Mouse (Mus musculus) heart, embryonic 10.5 days (tissue): Measurements from ENCODE around the gene Ccl3. TPM values are rescaled to one million over a fixed set of nuclear protein-coding genes. Genes with fewer than 3 reads are reported as not detected.

Experiments
- DNase-seq: peaks from one replicate; pipeline ENCODE4 v3.0.0-alpha.2; 2017; ENCODE audit warnings: low spot score
- H3K27ac ChIP-seq: fragments of 300-500 bp; sonication (generic); 2 replicates; pipeline ENCODE4 v1.5.1; 2016; ENCODE audit warnings: mild to moderate bottlenecking
- H3K27me3 ChIP-seq: fragments of 300-500 bp; sonication (generic); 2 replicates; pipeline ENCODE4 v1.6.1; 2016; ENCODE audit warnings: mild to moderate bottlenecking; ENCODE audit not compliant: poor library complexity, insufficient read depth, severe bottlenecking
- H3K36me3 ChIP-seq: fragments of 300-500 bp; sonication (generic); 2 replicates; pipeline ENCODE4 v1.6.1; 2016; ENCODE audit warnings: mild to moderate bottlenecking, moderate library complexity
- H3K4me1 ChIP-seq: fragments of 300-500 bp; sonication (generic); 2 replicates; pipeline ENCODE4 v1.6.1; 2016; ENCODE audit warnings: mild to moderate bottlenecking
- H3K4me3 ChIP-seq: fragments of 300-500 bp; sonication (generic); 2 replicates; pipeline ENCODE4 v1.5.1; 2016; ENCODE audit warnings: mild to moderate bottlenecking, moderate library complexity
- H3K9me3 ChIP-seq: fragments of 300-500 bp; sonication (generic); 2 replicates; pipeline ENCODE4 v1.6.1; 2016; ENCODE audit warnings: mild to moderate bottlenecking, moderate library complexity
- WGBS: fragments of 180-500 bp; shearing (Covaris S2); methylation state at CpG from one replicate; pipeline ENCODE4 v1.1.7; 2016; 5-methylcytosine and 5-hydroxymethylcytosine counted together
- polyA plus RNA-seq: library from polyadenylated mRNA; unstranded; fragments of >200 nt; fragmentation: Nextera tagmentation; extraction: Ambion mirVana; gene quantifications from 2 replicates; pipeline ENCODE4 v1.2.1, GENCODE M21; 2016

The Ccl3 gene
- 0.53 TPM in 1 of 2 replicates, not detected in the other for polyA plus RNA-seq

- H3K4me3 ChIP-seq = no peak within 1 kb of the TSS
- H3K27me3 ChIP-seq = no peaks in the 10 kb centered on the region
- 72% methylated on average over 8 of the region's 8 CpGs for WGBS
- no peak within 1 kb of the TSS for H3K27ac ChIP-seq
- H3K9me3 ChIP-seq = no peaks in the 10 kb centered on the region
- no peaks in the 10 kb centered on the region for H3K36me3 ChIP-seq
- H3K4me1 ChIP-seq = peaks cover 6% of the 10 kb centered on the region; the same call in 1 of the 2 replicates
- no peak for DNase-seq
These were observed at the start of gene Ccl3 for GRCm38 (mm10) chr11:83649305-83649841. Gene Ccl3, minus strand, starts transcription at chr11:83649355.

- Histone ChIP-seq H3K27me3 (no peaks in the 10 kb centered on the region), H3K4me3 (no peak overlapping the region), H3K27ac (no peak overlapping the region), H3K9me3 (no peaks in the 10 kb centered on the region), H3K4me1 (no peaks in the 10 kb centered on the region), H3K36me3 (no peaks in the 10 kb centered on the region)
- WGBS = 45% methylated on average over 1 of the region's 1 CpGs
- DNase-seq = no peak
These were observed 42.9 kb upstream of the Ccl3 start for GRCm38 (mm10) chr11:83692008-83692407.

GRCm38 (mm10) chr11:83689918-83690317, 40.8 kb upstream of the Ccl3 start:
- 70% methylated on average over 1 of the region's 1 CpGs for WGBS
- Histone ChIP-seq H3K36me3 (no peaks in the 10 kb centered on the region), H3K4me1 (no peaks in the 10 kb centered on the region)

DNA sequence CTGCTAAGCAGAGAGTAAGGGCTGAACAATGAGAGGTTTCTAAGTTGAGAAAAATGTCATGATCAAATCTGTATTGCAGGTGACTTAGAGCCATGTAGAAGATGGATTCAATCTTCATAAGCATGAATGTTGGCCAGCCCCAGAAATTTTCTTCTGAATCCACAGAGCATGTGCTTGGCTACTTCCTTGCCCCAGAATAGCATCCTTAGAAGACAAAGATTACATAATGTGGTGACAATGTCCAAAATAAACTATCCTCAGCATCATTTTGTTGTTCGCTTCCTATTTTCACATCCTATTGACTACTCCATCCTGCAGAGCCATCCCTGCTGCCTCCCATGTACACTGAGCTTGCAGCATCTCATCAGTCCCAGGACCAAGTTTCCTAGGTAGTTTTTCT, 26.5 kb upstream of the Ccl3 start:
- Histone ChIP-seq H3K9me3 (no peaks in the 10 kb centered on the region), H3K27me3 (no peaks in the 10 kb centered on the region), H3K4me1 (no peaks in the 10 kb centered on the region), H3K27ac (no peak overlapping the region), H3K4me3 (no peak overlapping the region), H3K36me3 (no peaks in the 10 kb centered on the region)
- DNase-seq = no peak
- WGBS = 85% methylated on average over 1 of the region's 1 CpGs

More at GRCm38 (mm10) chr11:83689918-83690317, 40.8 kb upstream of the Ccl3 start:
- no peaks in the 10 kb centered on the region for H3K9me3 ChIP-seq
- no peak overlapping the region for H3K4me3 ChIP-seq
- H3K27ac ChIP-seq = no peak overlapping the region
- no peaks in the 10 kb centered on the region for H3K27me3 ChIP-seq
- DNase-seq = no peak

DNA sequence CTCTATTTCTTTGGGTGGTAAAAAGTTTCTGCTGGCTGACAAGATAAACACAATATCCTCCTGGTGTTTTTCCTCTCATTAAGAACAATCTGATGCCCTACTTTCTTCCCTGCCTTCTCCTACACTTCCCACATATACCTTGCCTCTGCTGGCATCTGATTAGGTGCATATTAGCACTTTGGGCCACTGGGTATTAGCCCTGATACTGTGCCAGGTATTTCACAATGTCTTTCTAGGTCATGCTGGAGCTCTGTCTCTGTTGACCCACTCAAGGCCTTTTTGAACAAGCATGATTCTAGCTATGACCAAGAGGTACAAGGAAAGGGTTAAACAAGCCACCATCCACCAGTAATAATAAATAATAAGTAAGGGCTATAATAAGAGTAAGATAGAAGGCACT, 22.6 kb upstream of the Ccl3 start:
- H3K4me3 ChIP-seq = no peak overlapping the region
- H3K4me1 ChIP-seq = no peaks in the 10 kb centered on the region
- no peaks in the 10 kb centered on the region for H3K36me3 ChIP-seq
- H3K9me3 ChIP-seq = no peaks in the 10 kb centered on the region
- no peak for DNase-seq
- H3K27me3 ChIP-seq = no peaks in the 10 kb centered on the region
- H3K27ac ChIP-seq = no peak overlapping the region

DNA sequence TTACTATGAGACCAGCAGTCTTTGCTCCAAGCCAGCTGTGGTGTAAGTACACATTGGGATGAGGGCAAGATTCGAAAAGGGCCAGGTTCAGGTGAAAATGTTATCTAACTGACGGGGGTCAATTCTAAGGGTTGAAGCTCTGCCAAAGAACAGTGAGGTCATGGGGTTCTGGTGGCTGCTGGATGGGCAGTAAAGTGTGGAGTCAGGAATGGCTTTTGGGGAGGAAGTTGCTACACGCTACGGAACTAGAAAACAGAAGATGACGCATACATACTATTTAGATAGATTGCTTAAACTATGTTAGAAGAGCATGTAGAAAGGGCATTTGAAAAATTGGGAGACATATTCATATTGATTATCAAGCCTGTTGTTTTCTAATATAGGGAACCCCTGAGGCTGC, 14.4 kb upstream of the Ccl3 start:
- WGBS = 78% methylated on average over 5 of the region's 5 CpGs
- H3K9me3 ChIP-seq = no peaks in the 10 kb centered on the region
- no peaks in the 10 kb centered on the region for H3K27me3 ChIP-seq
- H3K27ac ChIP-seq = no peak overlapping the region
- no peaks in the 10 kb centered on the region for H3K4me1 ChIP-seq
- H3K4me3 ChIP-seq = no peak overlapping the region
- DNase-seq = no peak
- no peaks in the 10 kb centered on the region for H3K36me3 ChIP-seq

DNA sequence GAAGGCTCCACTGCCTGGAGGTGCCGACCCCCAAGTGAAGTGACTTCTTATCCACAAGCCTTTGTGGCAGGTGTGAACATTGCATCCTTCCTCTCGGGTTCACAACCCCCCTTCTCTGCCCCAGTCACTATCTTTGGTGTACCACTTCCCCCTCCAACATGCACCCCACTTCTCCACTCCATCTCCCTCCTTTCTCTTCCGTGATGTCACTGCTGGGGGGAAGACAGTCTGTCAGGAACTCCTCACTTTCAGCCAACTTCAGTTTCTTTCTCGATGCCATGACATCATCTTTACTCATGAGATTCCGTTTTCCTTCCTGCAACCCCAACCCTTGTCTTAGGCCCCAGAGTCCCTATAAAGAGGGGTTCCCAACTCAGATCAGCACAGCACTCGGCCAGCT, 13.0 kb upstream of the Ccl3 start, which contains the start of gene Ccl4:
Gene Ccl4 (plus strand): TSS at position 381 of the 400 bp plus-strand sequence.
- no peak for DNase-seq
- Histone ChIP-seq H3K27me3 (no peaks in the 10 kb centered on the region), H3K4me3 (no peak within 1 kb of the TSS), H3K27ac (no peak within 1 kb of the TSS), H3K36me3 (no peaks in the 10 kb centered on the region), H3K9me3 (no peaks in the 10 kb centered on the region), H3K4me1 (no peaks in the 10 kb centered on the region)
- WGBS = 72% methylated on average over 6 of the region's 6 CpGs

DNA sequence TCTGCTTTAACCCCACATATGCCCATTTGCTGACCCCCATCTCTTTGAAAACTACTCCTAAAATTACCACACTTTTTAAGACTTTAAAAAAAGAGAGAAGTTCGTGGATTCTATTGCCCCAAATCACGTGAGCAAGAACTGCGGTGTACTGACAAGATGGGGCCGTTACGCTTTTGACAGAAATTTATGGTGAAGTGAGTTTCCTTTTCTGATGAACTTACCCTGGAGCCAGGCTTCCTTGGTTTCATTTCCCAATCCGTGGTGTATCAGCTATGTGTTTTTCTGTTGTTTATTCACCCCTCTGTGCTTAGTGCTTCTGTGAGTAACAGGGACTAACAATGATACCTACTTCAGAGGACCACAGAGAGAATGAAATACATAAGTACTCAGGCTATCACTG, 9.6 kb upstream of the Ccl3 start:
- Histone ChIP-seq H3K4me1 (peaks cover under 1% of the 10 kb centered on the region; the same call in 1 of the 2 replicates), H3K27me3 (no peaks in the 10 kb centered on the region), H3K36me3 (no peaks in the 10 kb centered on the region), H3K9me3 (no peaks in the 10 kb centered on the region), H3K4me3 (no peak overlapping the region), H3K27ac (no peak overlapping the region)
- DNase-seq = no peak
- 77% methylated on average over 6 of the region's 6 CpGs for WGBS

DNA sequence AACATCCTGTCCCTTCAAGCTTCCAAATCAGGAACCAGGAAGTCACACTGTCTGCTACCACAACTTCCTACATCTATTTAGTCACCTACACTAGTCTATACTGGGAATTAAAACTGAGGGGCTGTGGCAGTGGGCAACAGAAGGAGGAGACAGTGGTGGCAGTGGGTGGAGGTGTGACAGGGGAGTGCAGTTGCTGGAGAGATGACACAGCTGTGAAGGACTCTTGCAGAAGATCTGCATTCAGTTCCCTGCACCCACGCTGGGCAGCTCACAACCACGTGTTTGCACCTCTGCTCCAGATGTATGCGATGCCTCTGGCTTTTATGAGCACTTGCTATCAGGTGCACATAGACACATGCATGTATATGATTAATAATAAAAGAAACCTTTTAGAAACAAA, 8.4 kb upstream of the Ccl3 start:
- 81% methylated on average over 3 of the region's 3 CpGs for WGBS
- DNase-seq = no peak
- no peaks in the 10 kb centered on the region for H3K9me3 ChIP-seq
- no peaks in the 10 kb centered on the region for H3K36me3 ChIP-seq
- H3K27me3 ChIP-seq = no peaks in the 10 kb centered on the region
- H3K4me1 ChIP-seq = peaks cover 6% of the 10 kb centered on the region; the same call in 1 of the 2 replicates
- H3K4me3 ChIP-seq = no peak overlapping the region
- no peak overlapping the region for H3K27ac ChIP-seq

DNA sequence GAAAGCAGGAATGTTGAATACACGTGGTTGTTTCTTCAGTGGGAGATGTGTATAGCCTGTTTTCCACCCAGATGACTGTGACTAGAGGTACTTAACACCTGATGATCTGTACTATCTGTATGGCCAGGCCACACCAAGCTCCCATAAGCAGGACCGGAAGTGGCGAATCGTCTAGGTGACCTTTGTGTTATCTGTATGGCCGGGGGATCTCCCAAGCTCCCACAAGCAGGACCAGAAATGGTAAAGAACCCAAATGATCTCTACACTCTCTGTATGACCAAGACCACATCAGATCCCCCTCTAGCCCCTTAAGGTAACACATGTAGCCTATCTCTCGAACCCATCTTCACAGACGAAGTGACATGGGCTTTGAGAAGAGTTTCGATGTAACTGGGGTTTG, 5.5 kb upstream of the Ccl3 start:
- H3K27me3 ChIP-seq = no peaks in the 10 kb centered on the region
- no peak for DNase-seq
- H3K27ac ChIP-seq = no peak overlapping the region
- H3K36me3 ChIP-seq = no peaks in the 10 kb centered on the region
- no peak overlapping the region for H3K4me3 ChIP-seq
- 71% methylated on average over 8 of the region's 8 CpGs for WGBS
- H3K4me1 ChIP-seq = peaks cover 6% of the 10 kb centered on the region; the same call in 1 of the 2 replicates
- H3K9me3 ChIP-seq = no peaks in the 10 kb centered on the region

GRCm38 (mm10) chr11:83646356-83647149, 2.6 kb downstream of the Ccl3 start:
- DNase-seq = no peak
- 92% methylated on average over 6 of the region's 6 CpGs for WGBS
- no peak overlapping the region for H3K4me3 ChIP-seq
- no peaks in the 10 kb centered on the region for H3K36me3 ChIP-seq
- H3K4me1 ChIP-seq = no peaks in the 10 kb centered on the region
- H3K27me3 ChIP-seq = no peaks in the 10 kb centered on the region
- H3K27ac ChIP-seq = no peak overlapping the region
- H3K9me3 ChIP-seq = no peaks in the 10 kb centered on the region

- Histone ChIP-seq H3K36me3 (no peaks in the 10 kb centered on the region), H3K27me3 (no peaks in the 10 kb centered on the region), H3K27ac (no peak within 1 kb of the TSS), H3K9me3 (no peaks in the 10 kb centered on the region), H3K4me3 (no peak within 1 kb of the TSS), H3K4me1 (no peaks in the 10 kb centered on the region)
- no peak for DNase-seq
- 88% methylated on average over 1 of the region's 1 CpGs for WGBS
These were observed 3.6 kb downstream of the Ccl3 start, which contains the start of gene Rpl9-ps1 for GRCm38 (mm10) chr11:83645521-83645920. Gene Rpl9-ps1, minus strand, starts transcription at chr11:83645621.

- Histone ChIP-seq H3K27ac (no peak overlapping the region), H3K4me1 (peaks cover 3% of the 10 kb centered on the region; the same call in 1 of the 2 replicates), H3K27me3 (no peaks in the 10 kb centered on the region), H3K4me3 (no peak overlapping the region), H3K36me3 (no peaks in the 10 kb centered on the region), H3K9me3 (no peaks in the 10 kb centered on the region)
- 49% methylated on average over 2 of the region's 2 CpGs for WGBS
- DNase-seq = no peak
These were observed 7.9 kb downstream of the Ccl3 start for GRCm38 (mm10) chr11:83641216-83641615.
